Mouse (Mus musculus): Measurements from ENCODE around the gene Sulf2. TPM values are rescaled to one million over a fixed set of nuclear protein-coding genes. Genes with fewer than 3 reads are reported as not detected.

Sulf2 gene
- total RNA-seq, 4 experiments from 2014 or later, result 44.6 to 150 (median 89.6) TPM

DNA sequence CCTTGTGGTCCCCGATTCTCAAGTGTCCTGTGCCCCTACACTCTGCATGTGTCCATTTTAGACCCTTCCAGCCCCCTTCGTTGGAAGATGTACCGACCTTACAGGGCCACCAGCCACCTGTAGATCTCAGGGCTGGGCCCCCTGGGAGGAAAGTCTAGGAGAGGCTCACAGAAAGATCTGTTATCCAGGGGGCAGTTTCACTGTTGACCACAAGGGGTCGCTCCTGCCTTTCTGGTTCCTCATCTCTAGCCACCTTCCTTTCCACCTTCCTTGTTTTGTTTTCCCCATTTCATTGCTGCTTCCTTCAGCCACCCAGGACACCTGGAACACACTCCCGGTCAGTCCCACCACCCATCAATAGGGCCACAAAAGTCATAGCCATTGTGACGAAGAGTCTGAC is 70.5 kb downstream of the Sulf2 start:
- peak; percentile 34 for DNase-seq

- DNase-seq, result no peak
Observed at GRCm38 (mm10) chr2:166084111-166084510, 71.4 kb downstream of the Sulf2 start.

DNA sequence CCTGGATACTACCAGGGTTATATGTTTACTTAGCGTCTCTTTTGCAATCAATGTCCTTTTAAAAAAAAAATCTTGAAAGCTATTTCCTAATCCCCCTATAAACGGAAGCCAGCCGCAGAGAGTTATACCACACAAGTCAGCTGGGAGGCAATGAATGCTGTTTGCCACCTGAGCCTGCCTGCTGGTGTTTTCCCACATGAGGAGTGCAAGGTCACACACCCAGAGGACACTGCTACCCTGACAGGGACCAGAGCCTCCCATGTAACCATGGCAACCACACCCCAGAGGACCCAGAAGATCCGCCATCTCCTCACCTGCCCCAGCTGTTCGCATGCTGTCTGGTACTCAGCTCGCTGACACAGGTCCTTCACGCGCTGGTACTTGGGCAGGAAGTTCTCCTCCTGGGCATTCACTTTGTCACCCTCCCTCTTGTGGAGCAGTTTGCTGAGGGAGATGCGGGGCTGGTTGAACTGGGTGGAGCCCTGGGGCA is 71.9 kb downstream of the Sulf2 start:
- DNase-seq, result no peak

DNA sequence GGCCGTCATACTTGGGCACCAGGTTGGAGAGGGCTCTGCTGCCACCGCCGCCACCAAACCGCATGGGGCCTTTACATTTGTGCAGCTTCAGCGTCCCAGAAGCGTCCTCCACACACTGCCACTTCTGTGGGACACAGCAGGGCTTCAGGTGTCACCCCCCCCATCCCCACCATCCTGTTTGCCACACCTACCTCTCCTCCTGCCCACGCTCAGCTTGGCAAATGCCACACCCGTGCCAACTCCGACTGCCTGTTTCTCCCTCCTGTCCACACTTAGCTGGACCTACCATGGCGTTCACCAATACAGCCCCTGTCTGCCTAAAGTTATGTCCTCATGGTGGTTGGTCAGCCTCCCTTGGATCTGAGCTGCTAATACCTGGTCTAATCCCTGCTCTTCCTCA is 72.8 kb downstream of the Sulf2 start:
- DNase-seq, result no peak

DNA sequence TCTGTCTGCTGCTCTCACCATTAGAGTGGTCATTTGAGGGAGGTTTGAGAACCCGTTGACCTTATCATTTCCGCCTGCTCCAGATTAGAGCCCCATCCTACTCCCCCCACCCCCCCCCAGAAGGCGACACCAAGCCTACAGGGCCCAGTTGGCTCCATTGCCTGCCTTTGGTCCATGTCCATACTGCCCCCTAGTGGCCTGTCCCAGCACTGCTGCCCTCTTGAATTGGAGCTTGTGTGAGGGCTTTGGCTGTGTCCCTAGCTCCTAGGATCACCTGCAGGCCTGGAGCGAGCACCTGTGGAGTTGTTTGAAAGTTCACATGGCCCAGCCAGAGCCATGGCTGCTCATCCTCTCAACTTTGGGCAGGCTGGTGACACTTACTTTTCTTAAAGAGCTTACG is 73.3 kb downstream of the Sulf2 start:
- DNase-seq, result no peak

DNA sequence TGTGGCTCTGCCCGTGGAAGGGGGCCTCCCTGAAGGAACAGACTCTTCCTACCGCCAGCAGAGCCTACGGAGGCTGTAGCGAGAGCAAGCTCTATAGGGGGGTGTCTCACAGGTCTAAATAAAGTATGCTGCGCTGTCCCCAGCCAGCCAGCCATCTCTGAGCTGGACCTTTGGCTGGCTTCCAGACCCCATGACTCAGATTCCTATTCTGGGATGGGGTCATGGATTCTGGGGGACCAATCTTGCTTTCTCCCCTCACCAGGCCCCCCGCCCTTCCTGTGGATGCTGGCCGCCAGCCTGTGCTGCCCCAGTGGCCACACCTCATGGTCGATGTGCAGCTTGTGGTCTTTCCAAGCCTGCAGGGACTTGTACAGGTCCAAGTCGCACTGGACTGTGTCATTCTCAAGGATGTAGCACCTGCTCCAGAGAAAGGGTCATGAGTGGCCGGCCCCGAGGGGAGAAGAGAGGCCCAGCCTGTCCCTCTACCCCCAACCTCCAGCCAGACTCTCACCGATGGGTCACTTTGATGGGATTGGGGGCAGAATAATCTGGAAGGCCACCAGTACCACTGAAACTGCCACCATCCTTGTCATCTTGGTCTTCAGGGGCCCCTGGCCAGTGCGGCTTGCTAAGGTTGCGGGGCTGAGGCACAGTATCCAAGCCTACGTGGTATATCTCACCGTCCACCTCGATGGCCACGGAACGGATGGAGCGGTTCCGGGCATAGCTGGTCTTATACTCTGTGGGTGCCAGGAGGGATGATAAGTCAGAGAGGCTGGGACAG is 74.3 kb downstream of the Sulf2 start:
- peak; percentile 53 for DNase-seq

GRCm38 (mm10) chr2:166079961-166080885 is 75.2 kb downstream of the Sulf2 start:
- peak; percentile 71 for DNase-seq

GRCm38 (mm10) chr2:166079231-166079630 is 76.2 kb downstream of the Sulf2 start:
- DNase-seq, result no peak

DNA sequence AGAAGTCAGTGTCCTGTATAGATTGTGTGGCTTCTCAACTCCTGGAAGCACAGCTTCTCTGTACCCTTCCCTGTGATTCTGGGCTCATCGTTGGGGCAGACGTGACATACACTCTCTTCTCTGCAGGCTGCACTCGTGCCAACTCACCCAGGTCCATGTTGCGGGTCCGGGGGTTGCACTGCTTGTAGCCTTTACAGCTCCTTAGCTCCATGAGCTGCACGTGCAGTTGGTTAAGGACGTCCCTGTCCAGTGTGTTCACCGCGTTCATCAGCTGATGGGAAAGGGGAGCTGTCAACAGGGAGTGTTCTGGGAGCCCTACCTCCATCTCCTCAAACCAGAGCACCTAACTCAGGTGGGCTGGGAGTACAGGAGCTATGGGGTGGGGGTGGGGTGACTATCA is 78.1 kb downstream of the Sulf2 start:
- no peak for DNase-seq

- DNase-seq, result no peak
Observed at GRCm38 (mm10) chr2:166074322-166074721, 81.1 kb downstream of the Sulf2 start.

DNA sequence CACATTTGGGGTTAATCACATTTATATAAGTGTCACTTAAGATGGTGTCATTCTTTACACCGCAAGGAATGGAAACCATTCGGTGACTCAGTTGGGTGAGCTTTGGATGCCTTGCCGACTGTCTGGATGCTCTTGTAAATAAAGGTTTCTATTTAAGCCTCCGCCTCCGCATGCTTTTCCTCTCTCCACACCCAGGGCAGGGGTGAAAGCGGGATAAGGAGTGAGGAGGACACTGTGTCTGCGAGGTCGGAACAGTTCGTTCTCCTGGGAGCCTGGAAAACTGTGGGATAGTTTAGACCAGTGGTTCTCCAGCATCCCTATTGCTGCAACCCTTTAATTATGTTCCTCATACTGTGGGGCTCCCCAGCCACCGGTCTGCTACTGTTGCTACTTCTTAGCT is 82.4 kb downstream of the Sulf2 start:
- no peak for DNase-seq

- DNase-seq, result no peak
Observed at GRCm38 (mm10) chr2:166071889-166072288, 83.6 kb downstream of the Sulf2 start.

DNA sequence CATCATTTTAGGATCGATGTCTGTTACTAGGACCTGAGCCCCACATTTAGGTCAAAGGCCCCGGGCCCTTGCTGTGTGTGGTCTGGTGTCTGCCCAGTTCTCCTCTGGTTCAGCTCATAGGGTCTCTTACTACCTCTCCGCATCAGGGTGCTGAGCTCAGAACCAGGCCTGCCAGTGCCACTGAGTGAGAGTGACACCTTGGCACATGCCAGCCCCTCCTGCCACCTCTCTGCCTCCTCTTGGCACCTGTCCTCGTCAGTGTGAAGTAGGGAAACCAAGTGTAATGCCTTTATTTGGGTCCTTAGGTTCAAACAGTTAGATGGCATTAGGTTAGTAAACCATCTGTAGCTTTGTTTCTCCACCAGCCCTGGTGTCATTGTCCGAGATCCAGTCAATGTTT is 84.0 kb downstream of the Sulf2 start:
- no peak for DNase-seq

DNA sequence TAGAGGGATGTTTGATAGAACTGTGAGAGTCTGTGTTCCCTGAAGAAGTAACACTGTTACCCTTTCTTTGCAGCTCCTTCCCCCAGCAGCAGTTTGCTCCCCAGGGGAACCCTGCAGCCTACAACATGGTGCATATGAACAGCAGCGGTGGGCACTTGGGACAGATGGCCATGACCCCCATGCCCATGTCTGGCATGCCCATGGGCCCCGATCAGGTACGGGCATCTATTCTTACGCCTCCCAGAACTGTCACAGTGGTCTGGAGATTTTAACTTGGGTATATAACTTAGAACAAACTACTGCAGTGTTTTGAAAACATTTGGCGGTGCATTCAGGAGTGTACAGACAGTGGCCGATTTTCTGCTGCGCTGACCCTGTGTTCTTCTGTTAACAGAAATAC is 85.7 kb downstream of the Sulf2 start:
- no peak for DNase-seq

DNA sequence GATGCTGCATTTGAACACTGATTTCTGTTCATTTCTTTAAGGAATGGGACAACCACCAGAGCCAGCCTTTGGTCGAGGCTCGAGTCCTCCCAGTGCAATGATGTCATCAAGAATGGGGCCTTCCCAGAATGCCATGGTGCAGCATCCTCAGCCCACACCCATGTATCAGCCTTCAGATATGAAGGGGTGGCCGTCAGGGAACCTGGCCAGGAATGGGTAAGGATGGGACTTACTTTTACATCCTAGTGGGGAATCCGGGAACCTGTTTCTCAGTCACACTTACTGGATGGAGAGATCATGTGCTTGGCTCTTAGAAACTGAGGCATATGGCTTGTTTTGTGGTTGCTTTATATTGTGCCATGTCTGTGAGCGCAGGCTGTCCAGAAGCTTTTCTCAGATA is 86.3 kb downstream of the Sulf2 start:
- no peak for DNase-seq

- DNase-seq, result no peak
Observed at GRCm38 (mm10) chr2:166068261-166068660, 87.2 kb downstream of the Sulf2 start.

DNA sequence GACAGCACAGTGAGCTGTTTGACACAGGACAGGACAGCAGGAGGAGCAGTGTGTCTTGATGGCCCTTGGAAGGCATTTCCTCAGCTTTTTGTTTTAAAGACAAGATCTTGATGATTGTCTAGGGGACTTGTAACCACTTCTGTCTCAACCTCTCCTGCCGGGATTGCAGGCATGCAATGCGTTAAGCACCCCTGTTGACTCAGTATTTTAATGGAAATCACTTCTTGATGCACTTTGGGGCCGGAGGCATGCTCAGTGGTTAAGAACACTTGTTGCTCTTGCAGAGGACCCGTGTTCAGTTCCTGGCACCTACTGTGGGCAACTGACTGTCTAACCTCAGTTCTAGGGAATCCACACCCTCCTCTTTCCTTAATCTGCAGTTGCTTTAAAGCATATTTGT is 89.0 kb downstream of the Sulf2 start:
- DNase-seq, result no peak

DNA sequence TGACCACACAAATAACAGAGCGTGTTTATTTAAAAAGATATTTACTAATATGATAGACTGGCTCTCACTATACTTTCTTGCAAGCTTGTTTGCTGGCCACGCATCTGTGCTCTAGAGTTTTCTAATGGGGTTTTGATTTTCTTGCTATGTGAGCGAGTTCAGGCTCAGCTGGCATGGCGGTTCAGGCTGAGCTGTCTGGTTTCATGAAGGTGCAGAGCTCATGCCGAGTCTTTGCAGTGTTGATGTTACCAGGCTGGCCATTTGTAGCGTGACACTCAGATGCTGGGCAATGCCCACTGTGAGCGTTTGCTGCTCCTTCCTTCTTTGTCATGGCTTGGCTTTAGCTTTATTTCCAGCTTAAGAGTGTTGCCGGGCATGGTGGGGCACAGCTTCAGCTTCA is 93.0 kb downstream of the Sulf2 start:
- DNase-seq, result no peak

DNA sequence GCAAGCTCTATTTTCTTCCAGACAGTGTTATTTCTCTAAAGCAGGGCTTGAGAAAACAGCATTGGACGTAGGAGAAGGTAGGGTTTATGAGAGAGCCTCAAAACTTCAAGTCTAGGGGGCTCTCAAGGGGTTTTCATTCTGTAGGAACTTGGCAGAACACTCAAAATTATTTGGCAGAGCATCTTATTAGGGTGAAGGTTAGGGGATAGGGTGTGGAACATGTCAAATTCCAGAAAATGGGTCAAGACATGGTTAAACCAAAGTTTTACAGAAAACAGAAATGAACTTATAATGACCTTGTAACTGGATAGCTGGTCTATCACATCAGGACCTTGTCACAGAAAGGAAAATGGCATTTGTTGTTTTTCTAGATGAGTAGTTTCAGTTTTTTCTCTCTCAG is 93.5 kb downstream of the Sulf2 start:
- no peak for DNase-seq

GRCm38 (mm10) chr2:166059684-166060423 is 95.6 kb downstream of the Sulf2 start:
- no peak for DNase-seq

GRCm38 (mm10) chr2:166054002-166054539 is 101.4 kb downstream of the Sulf2 start:
- no peak for DNase-seq

DNA sequence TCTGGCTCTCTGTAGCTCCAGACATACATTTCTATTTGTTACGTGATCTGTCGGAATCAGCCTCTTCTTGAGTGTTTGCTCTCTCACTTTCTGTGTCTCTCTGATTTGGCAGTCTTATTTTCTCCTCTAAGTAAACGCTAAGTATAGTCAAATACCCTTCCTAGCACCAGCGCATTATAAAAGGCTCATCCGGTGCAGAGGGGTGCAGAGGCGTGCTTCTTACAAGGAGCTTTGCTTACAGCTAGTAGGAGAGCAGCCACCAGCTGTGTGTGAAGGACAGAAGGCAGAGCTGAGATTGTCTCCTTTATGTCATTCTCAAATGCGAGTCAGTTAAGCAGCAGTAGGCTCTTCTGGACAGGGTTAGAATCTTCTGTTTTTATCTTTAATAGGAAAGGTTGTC is 103.5 kb downstream of the Sulf2 start:
- no peak for DNase-seq

GRCm38 (mm10) chr2:166051421-166051820 is 104.0 kb downstream of the Sulf2 start:
- DNase-seq, result no peak

Measured in adrenal gland, adult 8-10 months (tissue).